Mouse (Mus musculus): ENCODE measurements around the gene Vwc2l. TPM values are rescaled to one million over a fixed set of nuclear protein-coding genes. Genes with fewer than 3 reads are reported as not detected.

The Vwc2l gene
- polyA plus RNA-seq (2015; fragmentation: Nextera tagmentation; extraction: Ambion mirVana), result 10.7 and 10.9 TPM in 2 replicates

- no peaks in the 10 kb centered on the region for H3K4me1 ChIP-seq (ENCODE audit: control insufficient read depth, insufficient read depth, low read depth, low read length)
- peak; percentile 90 for ATAC-seq
These were observed at the start of gene Vwc2l for GRCm38 (mm10) chr1:70725655-70726066. Gene Vwc2l (plus strand): TSS chr1:70725715.

DNA sequence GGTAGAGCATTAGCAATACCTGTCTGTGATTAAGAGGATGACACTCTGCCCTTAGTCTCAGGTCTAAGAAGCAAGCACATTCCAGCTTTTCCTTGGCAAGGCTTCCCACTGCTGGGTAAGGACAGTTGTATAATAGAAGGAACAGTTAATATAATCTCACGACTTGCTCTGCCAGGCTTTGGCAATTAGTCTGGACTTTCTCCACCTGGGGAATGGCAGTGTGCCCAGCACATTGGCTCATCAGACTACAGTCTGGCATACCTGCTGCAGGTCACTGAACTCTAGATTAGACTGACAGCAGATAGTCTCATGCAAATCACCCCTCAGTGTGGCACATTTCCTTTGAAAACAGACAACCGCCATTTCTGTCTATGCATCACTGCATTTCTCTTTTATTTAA is 33.0 kb upstream of the Vwc2l start:
- H3K36me3 ChIP-seq (ENCODE audit: control insufficient read depth, insufficient read depth, low read length), result no peaks in the 10 kb centered on the region
- no peaks in the 10 kb centered on the region for H3K9me3 ChIP-seq (ENCODE audit: control insufficient read depth, low read length)
- H3K4me1 ChIP-seq (ENCODE audit: control insufficient read depth, insufficient read depth, low read depth, low read length), result no peaks in the 10 kb centered on the region
- H3K9ac ChIP-seq (ENCODE audit: low read depth, low read length), result no peak overlapping the region
- no peak overlapping the region for H3K4me2 ChIP-seq (ENCODE audit: low read length)
- 79% methylated on average over 2 of the region's 2 CpGs for WGBS
- no peak for ATAC-seq
- no peak overlapping the region for H3K27ac ChIP-seq (ENCODE audit: low read depth, low read length)
- no peaks in the 10 kb centered on the region for H3K27me3 ChIP-seq (replicated peaks; ENCODE audit: control insufficient read depth, insufficient read depth, low read length)
- H3K4me3 ChIP-seq (ENCODE audit: low read length), result no peak overlapping the region

More at GRCm38 (mm10) chr1:70725655-70726066, at the start of gene Vwc2l:
- Histone ChIP-seq H3K9ac (ENCODE audit: low read depth, low read length) (peak within 1 kb of the TSS; percentile 59), H3K4me2 (ENCODE audit: low read length) (peak within 1 kb of the TSS; percentile 60), H3K36me3 (ENCODE audit: control insufficient read depth, insufficient read depth, low read length) (no peaks in the 10 kb centered on the region), H3K9me3 (ENCODE audit: control insufficient read depth, low read length) (no peaks in the 10 kb centered on the region), H3K27ac (ENCODE audit: low read depth, low read length) (peak within 1 kb of the TSS; percentile 41), H3K4me3 (ENCODE audit: low read length) (peak within 1 kb of the TSS; percentile 44), H3K27me3 (replicated peaks; ENCODE audit: control insufficient read depth, insufficient read depth, low read length) (no peaks in the 10 kb centered on the region)
- 4% methylated on average over 13 of the region's 13 CpGs for WGBS

DNA sequence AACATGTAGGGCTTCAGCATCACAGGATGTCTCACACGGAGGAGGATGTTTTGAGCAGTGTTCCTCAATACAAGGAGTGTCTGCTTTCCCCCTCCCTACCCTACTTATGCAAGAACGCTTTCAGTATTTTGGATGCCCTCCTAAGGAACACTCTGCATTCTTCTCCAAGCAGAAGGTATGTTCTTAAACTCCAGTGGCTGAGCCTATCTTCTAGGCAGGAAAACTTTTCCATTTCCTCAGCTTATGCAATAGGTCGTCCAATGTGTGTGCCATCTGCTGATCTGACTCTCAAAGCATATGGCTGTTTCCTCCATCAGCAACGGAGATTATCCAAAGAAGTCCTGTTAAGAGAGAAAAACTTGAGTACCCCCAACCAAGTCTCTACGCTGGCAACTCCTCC is 25.2 kb upstream of the Vwc2l start:
- WGBS, result 82% methylated on average over 5 of the region's 5 CpGs
- H3K27ac ChIP-seq (ENCODE audit: low read depth, low read length), result no peak overlapping the region

DNA sequence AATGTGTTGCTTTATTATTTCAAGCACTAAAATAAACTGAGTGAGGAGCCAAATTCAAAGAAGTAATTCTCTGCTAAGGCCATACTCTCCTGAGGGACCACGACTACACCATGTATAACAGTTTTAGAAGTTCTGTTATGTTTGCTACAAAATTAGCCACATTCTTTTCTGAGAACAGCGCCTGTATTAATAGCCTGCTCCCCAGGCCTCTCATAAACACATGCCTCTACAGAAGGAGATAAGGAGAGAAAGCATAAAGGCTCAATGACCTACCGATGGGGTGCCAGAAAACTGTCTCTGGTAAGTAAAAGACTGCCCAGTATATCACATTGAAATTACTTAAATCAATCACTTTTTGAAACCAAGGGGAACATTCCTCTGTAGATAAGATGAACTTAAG is 21.6 kb upstream of the Vwc2l start:
- Histone ChIP-seq H3K9ac (ENCODE audit: low read depth, low read length) (no peak overlapping the region), H3K4me1 (ENCODE audit: control insufficient read depth, insufficient read depth, low read depth, low read length) (no peaks in the 10 kb centered on the region), H3K27ac (ENCODE audit: low read depth, low read length) (no peak overlapping the region), H3K9me3 (ENCODE audit: control insufficient read depth, low read length) (no peaks in the 10 kb centered on the region), H3K4me2 (ENCODE audit: low read length) (no peak overlapping the region), H3K36me3 (ENCODE audit: control insufficient read depth, insufficient read depth, low read length) (no peaks in the 10 kb centered on the region), H3K27me3 (replicated peaks; ENCODE audit: control insufficient read depth, insufficient read depth, low read length) (no peaks in the 10 kb centered on the region), H3K4me3 (ENCODE audit: low read length) (no peak overlapping the region)
- 82% methylated on average over 3 of the region's 3 CpGs for WGBS
- ATAC-seq, result no peak

More for the DNA sequence above, 25.2 kb upstream of the Vwc2l start:
- H3K4me2 ChIP-seq (ENCODE audit: low read length), result no peak overlapping the region
- H3K4me3 ChIP-seq (ENCODE audit: low read length), result no peak overlapping the region
- no peaks in the 10 kb centered on the region for H3K9me3 ChIP-seq (ENCODE audit: control insufficient read depth, low read length)
- H3K36me3 ChIP-seq (ENCODE audit: control insufficient read depth, insufficient read depth, low read length), result no peaks in the 10 kb centered on the region
- no peaks in the 10 kb centered on the region for H3K27me3 ChIP-seq (replicated peaks; ENCODE audit: control insufficient read depth, insufficient read depth, low read length)
- no peak overlapping the region for H3K9ac ChIP-seq (ENCODE audit: low read depth, low read length)
- no peak for ATAC-seq
- no peaks in the 10 kb centered on the region for H3K4me1 ChIP-seq (ENCODE audit: control insufficient read depth, insufficient read depth, low read depth, low read length)

DNA sequence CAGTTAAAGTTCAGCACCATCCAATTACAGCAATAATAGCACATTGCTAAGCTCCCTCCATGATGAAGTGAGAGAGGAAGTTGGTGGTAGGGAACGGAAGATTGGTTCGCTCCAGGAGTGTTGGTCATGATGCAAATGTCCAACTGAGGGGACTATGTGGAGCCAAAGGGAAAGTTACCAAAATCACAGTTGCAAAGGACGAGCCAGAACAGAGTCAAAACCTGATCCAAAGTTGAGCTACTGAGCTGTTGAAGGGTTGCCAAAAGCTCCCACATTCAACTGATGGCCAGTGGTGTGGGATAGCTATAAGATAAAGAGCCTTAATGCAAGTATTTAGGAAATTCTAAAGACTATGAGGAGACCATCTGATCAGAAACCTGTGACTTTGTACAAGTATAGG is 19.7 kb upstream of the Vwc2l start:
- Histone ChIP-seq H3K36me3 (ENCODE audit: control insufficient read depth, insufficient read depth, low read length) (no peaks in the 10 kb centered on the region), H3K4me2 (ENCODE audit: low read length) (no peak overlapping the region), H3K9me3 (ENCODE audit: control insufficient read depth, low read length) (no peaks in the 10 kb centered on the region), H3K4me1 (ENCODE audit: control insufficient read depth, insufficient read depth, low read depth, low read length) (no peaks in the 10 kb centered on the region), H3K27me3 (replicated peaks; ENCODE audit: control insufficient read depth, insufficient read depth, low read length) (no peaks in the 10 kb centered on the region), H3K4me3 (ENCODE audit: low read length) (no peak overlapping the region), H3K9ac (ENCODE audit: low read depth, low read length) (no peak overlapping the region), H3K27ac (ENCODE audit: low read depth, low read length) (no peak overlapping the region)
- no peak for ATAC-seq
- 83% methylated on average over 3 of the region's 3 CpGs for WGBS

DNA sequence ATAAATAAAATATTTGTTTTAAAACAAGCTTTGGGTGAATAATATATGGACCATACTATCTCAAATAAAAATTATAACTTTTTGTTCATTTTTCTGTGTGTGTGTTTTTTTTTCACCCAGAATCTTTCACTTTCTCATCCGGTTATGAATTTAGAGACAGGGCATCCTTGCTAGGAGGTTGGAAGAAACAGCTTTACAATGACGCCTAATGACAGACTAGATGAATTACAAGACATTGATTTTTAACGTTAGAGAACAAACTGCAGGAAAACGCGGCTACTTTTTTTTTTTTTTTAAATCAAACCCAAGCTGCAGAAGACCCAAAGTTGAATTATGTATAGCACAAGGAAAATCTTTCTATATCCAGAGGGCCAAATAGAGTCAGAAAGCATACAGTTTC is 470 bp upstream of the Vwc2l start:
- no peaks in the 10 kb centered on the region for H3K9me3 ChIP-seq (ENCODE audit: control insufficient read depth, low read length)
- H3K4me1 ChIP-seq (ENCODE audit: control insufficient read depth, insufficient read depth, low read depth, low read length), result no peaks in the 10 kb centered on the region
- H3K4me2 ChIP-seq (ENCODE audit: low read length), result peak overlapping the region; percentile 60
- WGBS, result 38% methylated on average over 5 of the region's 5 CpGs
- no peak for ATAC-seq
- H3K4me3 ChIP-seq (ENCODE audit: low read length), result peak overlapping the region; percentile 44
- H3K36me3 ChIP-seq (ENCODE audit: control insufficient read depth, insufficient read depth, low read length), result no peaks in the 10 kb centered on the region
- H3K27ac ChIP-seq (ENCODE audit: low read depth, low read length), result peak overlapping the region; percentile 41
- no peaks in the 10 kb centered on the region for H3K27me3 ChIP-seq (replicated peaks; ENCODE audit: control insufficient read depth, insufficient read depth, low read length)
- no peak overlapping the region for H3K9ac ChIP-seq (ENCODE audit: low read depth, low read length)

- H3K4me1 ChIP-seq (ENCODE audit: control insufficient read depth, insufficient read depth, low read depth, low read length), result no peaks in the 10 kb centered on the region
- no peak overlapping the region for H3K9ac ChIP-seq (ENCODE audit: low read depth, low read length)
- H3K27me3 ChIP-seq (replicated peaks; ENCODE audit: control insufficient read depth, insufficient read depth, low read length), result no peaks in the 10 kb centered on the region
- no peak overlapping the region for H3K4me2 ChIP-seq (ENCODE audit: low read length)
- H3K27ac ChIP-seq (ENCODE audit: low read depth, low read length), result no peak overlapping the region
- no peaks in the 10 kb centered on the region; the same call in 1 of the 2 replicates for H3K9me3 ChIP-seq (ENCODE audit: control insufficient read depth, low read length)
- no peak overlapping the region for H3K4me3 ChIP-seq (ENCODE audit: low read length)
- ATAC-seq, result no peak
- H3K36me3 ChIP-seq (ENCODE audit: control insufficient read depth, insufficient read depth, low read length), result no peaks in the 10 kb centered on the region
These were observed 61.6 kb downstream of the Vwc2l start for GRCm38 (mm10) chr1:70787146-70787545.

DNA sequence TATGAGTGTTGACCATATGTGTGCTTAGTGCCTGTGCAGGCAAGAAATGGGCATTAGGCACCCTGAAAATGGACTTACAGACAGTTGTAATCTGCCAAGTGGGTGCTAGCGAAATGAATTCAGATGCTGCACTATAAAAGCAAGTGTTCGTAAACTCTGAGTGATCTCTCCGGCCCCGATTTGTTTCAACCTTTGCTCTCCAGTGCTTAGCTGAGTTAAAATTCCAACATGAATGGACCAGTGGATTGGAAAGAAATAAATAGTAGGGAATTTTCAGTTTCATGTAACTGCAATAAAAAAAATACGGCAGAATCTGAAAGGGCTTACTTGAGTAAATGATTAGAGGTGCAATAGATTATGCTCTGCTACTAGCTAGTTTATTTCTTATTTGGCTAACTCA is 66.1 kb downstream of the Vwc2l start:
- Histone ChIP-seq H3K9ac (ENCODE audit: low read depth, low read length) (no peak overlapping the region), H3K27me3 (replicated peaks; ENCODE audit: control insufficient read depth, insufficient read depth, low read length) (no peaks in the 10 kb centered on the region), H3K4me3 (ENCODE audit: low read length) (no peak overlapping the region), H3K4me2 (ENCODE audit: low read length) (no peak overlapping the region), H3K9me3 (ENCODE audit: control insufficient read depth, low read length) (no peaks in the 10 kb centered on the region; the same call in 1 of the 2 replicates), H3K36me3 (ENCODE audit: control insufficient read depth, insufficient read depth, low read length) (no peaks in the 10 kb centered on the region), H3K4me1 (ENCODE audit: control insufficient read depth, insufficient read depth, low read depth, low read length) (no peaks in the 10 kb centered on the region), H3K27ac (ENCODE audit: low read depth, low read length) (no peak overlapping the region)
- no peak for ATAC-seq
- WGBS, result 89% methylated on average over 5 of the region's 5 CpGs

DNA sequence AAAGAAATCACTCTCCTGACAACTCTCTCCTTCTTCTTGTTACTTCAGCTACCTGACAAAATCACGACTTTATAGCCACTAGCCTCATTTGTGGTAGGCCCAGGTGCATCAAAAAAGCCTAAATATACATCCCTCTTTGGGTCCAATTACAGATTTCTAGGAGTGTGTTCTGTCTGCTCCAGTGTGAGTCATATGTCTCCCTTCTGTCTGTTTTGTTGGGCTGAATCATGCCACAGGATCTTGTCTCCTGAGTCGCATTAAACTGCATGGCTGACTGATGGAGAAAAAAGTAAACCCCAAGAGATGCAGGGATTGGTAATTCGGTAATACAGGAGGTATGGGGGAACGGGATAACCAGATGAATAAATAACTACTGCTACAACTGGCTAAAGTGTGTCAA is 69.6 kb downstream of the Vwc2l start:
- no peak for ATAC-seq
- no peak overlapping the region for H3K9ac ChIP-seq (ENCODE audit: low read depth, low read length)
- H3K9me3 ChIP-seq (ENCODE audit: control insufficient read depth, low read length), result no peaks in the 10 kb centered on the region
- H3K4me2 ChIP-seq (ENCODE audit: low read length), result no peak overlapping the region
- no peaks in the 10 kb centered on the region for H3K36me3 ChIP-seq (ENCODE audit: control insufficient read depth, insufficient read depth, low read length)
- 77% methylated on average over 4 of the region's 4 CpGs for WGBS
- no peak overlapping the region for H3K27ac ChIP-seq (ENCODE audit: low read depth, low read length)
- H3K27me3 ChIP-seq (replicated peaks; ENCODE audit: control insufficient read depth, insufficient read depth, low read length), result no peaks in the 10 kb centered on the region
- no peaks in the 10 kb centered on the region for H3K4me1 ChIP-seq (ENCODE audit: control insufficient read depth, insufficient read depth, low read depth, low read length)
- no peak overlapping the region for H3K4me3 ChIP-seq (ENCODE audit: low read length)

GRCm38 (mm10) chr1:70803401-70803800 is 77.9 kb downstream of the Vwc2l start:
- H3K27ac ChIP-seq (ENCODE audit: low read depth, low read length), result no peak overlapping the region
- no peak for ATAC-seq
- WGBS, result 77% methylated on average over 3 of the region's 3 CpGs
- no peaks in the 10 kb centered on the region for H3K27me3 ChIP-seq (replicated peaks; ENCODE audit: control insufficient read depth, insufficient read depth, low read length)
- H3K4me1 ChIP-seq (ENCODE audit: control insufficient read depth, insufficient read depth, low read depth, low read length), result no peaks in the 10 kb centered on the region
- H3K9me3 ChIP-seq (ENCODE audit: control insufficient read depth, low read length), result no peaks in the 10 kb centered on the region
- no peak overlapping the region for H3K9ac ChIP-seq (ENCODE audit: low read depth, low read length)
- no peak overlapping the region for H3K4me2 ChIP-seq (ENCODE audit: low read length)
- H3K4me3 ChIP-seq (ENCODE audit: low read length), result no peak overlapping the region
- no peaks in the 10 kb centered on the region for H3K36me3 ChIP-seq (ENCODE audit: control insufficient read depth, insufficient read depth, low read length)

All from hindbrain, embryonic 16.5 days (tissue).